Mouse (Mus musculus) gastrocnemius, postnatal 4 days (tissue): ENCODE measurements around the gene Tubb5. TPM values are rescaled to one million over a fixed set of nuclear protein-coding genes. Genes with fewer than 3 reads are reported as not detected.

Source experiments
- DNase-seq, 2 experiments: peaks; one replicate each; pipeline ENCODE4 v3.0.0; 2021 to 2022; ENCODE audit warnings: low spot score in 2 of 2, mixed read lengths in 2 of 2
- total RNA-seq, 2 experiments: library from RNA; stranded (reverse); gene quantifications; 2 replicates each; pipeline ENCODE4 v1.2.3; 2021

Tubb5 gene
- total RNA-seq, 2 experiments from 2014 or later, result 408 to 451 TPM

- no peak for DNase-seq
These were observed 5.5 kb downstream of the Tubb5 start for GRCm38 (mm10) chr17:35832400-35833238.

GRCm38 (mm10) chr17:35829737-35830136 is 8.4 kb downstream of the Tubb5 start:
- DNase-seq, result peak; percentile 75 to 88

GRCm38 (mm10) chr17:35825109-35825850 is 12.8 kb downstream of the Tubb5 start:
- no peak for DNase-seq

- DNase-seq, result no peak
These were observed 13.7 kb downstream of the Tubb5 start for GRCm38 (mm10) chr17:35824402-35824801.

- DNase-seq, result peak; percentile 56 to 84
These were observed 14.9 kb downstream of the Tubb5 start, which contains the start of gene Flot1 for GRCm38 (mm10) chr17:35822964-35823937. Gene Flot1 (plus strand): TSS chr17:35823230.

- DNase-seq, result no peak
These were observed 15.5 kb downstream of the Tubb5 start for GRCm38 (mm10) chr17:35822564-35822963.

GRCm38 (mm10) chr17:35821439-35822430 is 16.4 kb downstream of the Tubb5 start, which contains the start of gene Ier3:
Gene Ier3 (plus strand): TSS chr17:35821684.
- peak; percentile 65 to 84 for DNase-seq

GRCm38 (mm10) chr17:35820111-35820510 is 18.0 kb downstream of the Tubb5 start:
- no peak for DNase-seq

- no peak for DNase-seq
These were observed 20.9 kb downstream of the Tubb5 start for GRCm38 (mm10) chr17:35817226-35817625.

GRCm38 (mm10) chr17:35816686-35817085 is 21.4 kb downstream of the Tubb5 start:
- no peak for DNase-seq

- DNase-seq, result no peak
These were observed 22.3 kb downstream of the Tubb5 start for GRCm38 (mm10) chr17:35815836-35816235.

GRCm38 (mm10) chr17:35814678-35815077 is 23.4 kb downstream of the Tubb5 start:
- DNase-seq, result no peak

- DNase-seq, result no peak
These were observed 24.5 kb downstream of the Tubb5 start for GRCm38 (mm10) chr17:35813653-35814052.

GRCm38 (mm10) chr17:35813245-35813647 is 24.9 kb downstream of the Tubb5 start:
- peak; percentile 76 to 93 for DNase-seq

- no peak for DNase-seq
These were observed 25.4 kb downstream of the Tubb5 start for GRCm38 (mm10) chr17:35812736-35813135.

- no peak for DNase-seq
These were observed 25.8 kb downstream of the Tubb5 start for GRCm38 (mm10) chr17:35812307-35812706.

GRCm38 (mm10) chr17:35810900-35811648 is 27.0 kb downstream of the Tubb5 start:
- no peak for DNase-seq

- no peak for DNase-seq
These were observed 28.7 kb downstream of the Tubb5 start for GRCm38 (mm10) chr17:35809395-35809794.

- DNase-seq, result peak in 1 of 2 experiments; percentile 40
These were observed 30.0 kb downstream of the Tubb5 start for GRCm38 (mm10) chr17:35808073-35808472.
